Mouse (Mus musculus) monocyte, adult 5-6 weeks (primary cell): ENCODE results near the gene Inmt. TPM values are rescaled to one million over a fixed set of nuclear protein-coding genes. Genes with fewer than 3 reads are reported as not detected.

Experiments used
- total RNA-seq: library from RNA; stranded (forward); fragments of 200-1000, 200-491, 200-594 nt; gene quantifications from 3 replicates; pipeline ENCODE4 v1.2.3, GENCODE M21; 2017

Inmt gene
- total RNA-seq, 1 experiment from 2014 or later: not detected

Other genes starting within 250 kb of the Inmt start
- gene Nod1, start 202.4 kb downstream of the Inmt start, total RNA-seq: 63.0 to 110 TPM (median 64.7 TPM) in 3 replicates
- 65.5 to 105 TPM (median 85.7 TPM) in 3 replicates for gene Ggct, start 182.1 kb downstream of the Inmt start, total RNA-seq
- gene Gars, start 137.0 kb downstream of the Inmt start, total RNA-seq: 71.9 to 93.7 TPM (median 86.8 TPM) in 3 replicates
- gene Crhr2, start 42.0 kb downstream of the Inmt start, total RNA-seq: not detected in 3 replicates
- 1.1 TPM in 1 of 3 replicates, not detected in the others for gene Mindy4, start 28.3 kb upstream of the Inmt start, total RNA-seq
- gene Aqp1, start 161.4 kb upstream of the Inmt start, total RNA-seq: 2.6 TPM in 1 of 3 replicates, not detected in the others
- gene Ghrhr, start 201.3 kb upstream of the Inmt start, total RNA-seq: not detected in 3 replicates